Mouse (Mus musculus) MEL (cell line): Measurements from ENCODE around the gene Eef1akmt3.

Experiments used
- CTCF ChIP-seq, 3 experiments: IDR thresholded peaks in 2 of 3; conservative IDR thresholded peaks in 1 of 3; 2 replicates each; pipeline ENCODE4 v1.5.1; 2011 to 2012; ENCODE audit warnings: low read length in 3 of 3, low read depth in 2 of 3, mild to moderate bottlenecking in 2 of 3, improper control_type of control experiment in 1 of 3, inconsistent platforms in 1 of 3, mixed read lengths in 1 of 3, moderate library complexity in 1 of 3; ENCODE audit not compliant: control insufficient read depth in 1 of 3, insufficient read depth in 1 of 3, poor library complexity in 1 of 3, severe bottlenecking in 1 of 3
- ELF1 ChIP-seq: IDR thresholded peaks from 2 replicates; pipeline ENCODE4 v1.6.1; 2014; ENCODE audit warnings: low read depth, mild to moderate bottlenecking, inconsistent platforms, low read length, improper control_type of control experiment, moderate library complexity
- EP300 ChIP-seq, 2 experiments: IDR thresholded peaks; 2 replicates each; pipeline ENCODE4 v1.6.1; 2011; ENCODE audit warnings: improper control_type of control experiment in 2 of 2, low read length in 2 of 2, low read depth in 1 of 2, mild to moderate bottlenecking in 1 of 2
- GABPA ChIP-seq: IDR thresholded peaks from 2 replicates; pipeline ENCODE4 v1.6.1; 2012; ENCODE audit warnings: low read depth, mild to moderate bottlenecking, inconsistent platforms, low read length, improper control_type of control experiment, moderate library complexity
- GATA1 ChIP-seq: IDR thresholded peaks from 2 replicates; pipeline ENCODE4 v1.6.1; 2011; ENCODE audit warnings: low read depth, low read length, improper control_type of control experiment
- MYC ChIP-seq: IDR thresholded peaks from 2 replicates; pipeline ENCODE4 v1.6.1; 2011; ENCODE audit warnings: low read depth, mild to moderate bottlenecking, low read length, improper control_type of control experiment, moderate library complexity
- NRF1 ChIP-seq: IDR thresholded peaks from 2 replicates; pipeline ENCODE4 v1.6.1; 2014; ENCODE audit warnings: low read depth, mild to moderate bottlenecking, inconsistent platforms, low read length, improper control_type of control experiment, moderate library complexity; ENCODE audit not compliant: poor library complexity, insufficient read depth, severe bottlenecking
- POLR2A ChIP-seq, 2 experiments: IDR thresholded peaks; 2 replicates each; pipeline ENCODE4 v1.6.1; 2011 to 2012; ENCODE audit warnings: low read length in 2 of 2, mild to moderate bottlenecking in 2 of 2, control low read depth in 1 of 2, improper control_type of control experiment in 1 of 2, low read depth in 1 of 2, moderate library complexity in 1 of 2; ENCODE audit not compliant: control insufficient read depth in 1 of 2, insufficient read depth in 1 of 2, poor library complexity in 1 of 2
- RAD21 ChIP-seq: IDR thresholded peaks from 2 replicates; pipeline ENCODE4 v1.6.1; 2011; ENCODE audit warnings: mild to moderate bottlenecking, low read depth, low read length, improper control_type of control experiment
- TCF12 ChIP-seq: IDR thresholded peaks from 2 replicates; pipeline ENCODE4 v1.6.1; 2014; ENCODE audit warnings: low read depth, mild to moderate bottlenecking, inconsistent platforms, low read length, improper control_type of control experiment, moderate library complexity
- USF1 ChIP-seq: IDR thresholded peaks from 2 replicates; pipeline ENCODE4 v1.6.1; 2014; ENCODE audit warnings: low read depth, mild to moderate bottlenecking, inconsistent platforms, low read length, improper control_type of control experiment, moderate library complexity
- ZMIZ1 ChIP-seq: IDR thresholded peaks from 2 replicates; pipeline ENCODE4 v1.6.1; 2012; ENCODE audit warnings: low read depth, mild to moderate bottlenecking, inconsistent platforms, low read length, improper control_type of control experiment, moderate library complexity
- ZNF384 ChIP-seq: IDR thresholded peaks from 2 replicates; pipeline ENCODE4 v1.6.1; 2012; ENCODE audit warnings: low read depth, mild to moderate bottlenecking, inconsistent platforms, low read length, improper control_type of control experiment

- TF ChIP-seq RAD21: no peak
- no peak for TF ChIP-seq GATA1
- TF ChIP-seq CTCF (IDR thresholded peaks at IDR 0.05 in 2 of 3, conservative IDR thresholded peaks at IDR 0.05 in 1 of 3; ENCODE audit: control insufficient read depth in 1 of 3, insufficient read depth in 1 of 3, low read depth in 2 of 3, low read length in 3 of 3, poor library complexity in 1 of 3, severe bottlenecking in 1 of 3): no peak
- no peak for TF ChIP-seq MYC
- no peak for TF ChIP-seq ZMIZ1
- no peak for TF ChIP-seq NRF1
- no peak for TF ChIP-seq GABPA
- no peak for TF ChIP-seq ZNF384
- no peak for TF ChIP-seq USF1
- TF ChIP-seq ELF1: no peak
- TF ChIP-seq EP300 (IDR thresholded peaks at IDR 0.05; ENCODE audit: low read depth in 1 of 2, low read length in 2 of 2): no peak
- no peak for TF ChIP-seq POLR2A (IDR thresholded peaks at IDR 0.05; ENCODE audit: control insufficient read depth in 1 of 2, insufficient read depth in 1 of 2, low read depth in 1 of 2, low read length in 2 of 2, poor library complexity in 1 of 2)
- TF ChIP-seq TCF12: no peak
Observed at GRCm38 (mm10) chr10:126991676-126992075, 49.6 kb downstream of the Eef1akmt3 start.
